In the genomic region with DNA sequence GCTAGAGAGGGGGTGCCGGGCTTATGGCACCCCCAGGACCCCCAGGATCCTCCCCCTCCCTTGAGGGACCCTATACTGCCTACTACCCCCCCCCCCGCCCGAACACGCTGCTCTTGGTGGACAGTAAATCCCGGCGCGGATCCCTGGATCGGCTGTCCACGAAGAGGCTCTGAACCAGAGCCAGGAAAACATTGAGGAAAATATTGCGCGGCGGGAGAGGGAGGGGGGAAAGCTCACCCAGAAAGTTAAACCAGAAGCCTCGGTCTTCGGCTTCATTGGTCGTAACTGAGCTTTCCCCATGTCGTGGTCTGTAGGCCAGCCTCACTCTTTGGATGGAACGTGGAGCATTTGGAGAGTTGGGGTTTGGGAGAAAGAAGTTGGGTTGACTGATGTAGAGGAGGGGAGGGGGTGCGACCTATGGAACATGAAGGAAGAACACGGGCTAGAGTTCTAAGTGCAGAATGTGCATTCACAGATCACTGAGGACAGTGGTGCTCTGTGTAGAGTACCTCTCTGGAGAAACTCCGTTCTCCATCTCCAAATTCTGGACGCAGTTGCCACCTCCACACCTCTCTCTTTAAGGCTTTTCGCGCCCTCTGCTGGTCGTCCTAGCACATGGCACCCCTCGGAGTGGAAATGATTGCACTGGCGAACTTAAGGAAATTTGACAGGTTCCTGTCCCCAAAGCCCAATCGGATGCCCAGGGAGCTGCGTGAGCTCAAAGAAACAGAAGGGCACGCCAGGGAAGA, we compare ENCODE assay signal across 8 mouse cellular contexts. TPM values are rescaled to one million over a fixed set of nuclear protein-coding genes. Genes with fewer than 3 reads are reported as not detected.
A peak's percentile ranks its signal among the peaks of the same experiment; 100 is the strongest.
DNase-seq lines count a peak whose midpoint lies in the region; ATAC-seq and TF ChIP-seq lines count a peak whose summit lies in the region.

A gene (minus strand): TSS at position 84 of the 749 bp plus-strand sequence.

- TF ChIP-seq CTCF in intestine, postnatal 0 days (IDR thresholded peaks at IDR 0.05; ENCODE audit: low read depth) = peak; percentile 89

- peak within 1 kb of the TSS; percentile 78 for H3K27ac ChIP-seq in intestine, postnatal 0 days (ENCODE audit: low read depth, low read length)
- peak within 1 kb of the TSS; percentile 87 for H3K27ac ChIP-seq in limb, embryonic 13.5 days
- no peak within 1 kb of the TSS for H3K27ac ChIP-seq in midbrain, embryonic 16.5 days (ENCODE audit: low read length)

- H3K9ac ChIP-seq in intestine, postnatal 0 days (ENCODE audit: low read depth, low read length) = peak within 1 kb of the TSS; percentile 28; the same call in 1 of the 2 replicates
- peak within 1 kb of the TSS; percentile 63 for H3K9ac ChIP-seq in limb, embryonic 13.5 days
- H3K9ac ChIP-seq in midbrain, embryonic 16.5 days (ENCODE audit: low read depth, low read length) = no peak within 1 kb of the TSS

- WGBS in intestine, postnatal 0 days = under 1% methylated on average over 29 of the region's 29 CpGs
- under 1% methylated on average over 29 of the region's 29 CpGs for WGBS in limb, embryonic 13.5 days
- under 1% methylated on average over 29 of the region's 29 CpGs for WGBS in midbrain, embryonic 16.5 days

- H3K4me3 ChIP-seq in intestine, postnatal 0 days (ENCODE audit: low read depth, low read length) = peak within 1 kb of the TSS; percentile 50
- H3K4me3 ChIP-seq in limb, embryonic 13.5 days = peak within 1 kb of the TSS; percentile 57
- H3K4me3 ChIP-seq in midbrain, embryonic 16.5 days (ENCODE audit: low read depth, low read length) = peak within 1 kb of the TSS; percentile 28

- H3K9me3 ChIP-seq in intestine, postnatal 0 days (ENCODE audit: control insufficient read depth) = no peaks in the 10 kb centered on the region
- no peaks in the 10 kb centered on the region for H3K9me3 ChIP-seq in limb, embryonic 13.5 days
- no peaks in the 10 kb centered on the region for H3K9me3 ChIP-seq in midbrain, embryonic 16.5 days (replicated peaks; ENCODE audit: control insufficient read depth, low read length, poor library complexity, severe bottlenecking)

- ATAC-seq in granulocyte monocyte progenitor cell, adult 5-6 weeks (replicated peaks; ENCODE audit: poor library complexity, severe bottlenecking) = peak; percentile 64
- peak; percentile 26 for ATAC-seq in intestine, postnatal 0 days
- peak; percentile 25 for ATAC-seq in limb, embryonic 13.5 days (ENCODE audit: low FRiP score, low read depth)
- 0 out of 2 replicates have a peak, but pooled peaks have one; percentile 41 for ATAC-seq in midbrain, embryonic 16.5 days

- peaks cover 6% of the 10 kb centered on the region; the same call in 1 of the 2 replicates for H3K4me1 ChIP-seq in intestine, postnatal 0 days (replicated peaks; ENCODE audit: control insufficient read depth, insufficient read depth, low read length)
- H3K4me1 ChIP-seq in limb, embryonic 13.5 days = peaks cover 29% of the 10 kb centered on the region
- peaks cover 28% of the 10 kb centered on the region for H3K4me1 ChIP-seq in midbrain, embryonic 16.5 days (ENCODE audit: control insufficient read depth, insufficient read depth, low read length)

- peaks cover 22% of the 10 kb centered on the region; the same call in 1 of the 2 replicates for H3K27me3 ChIP-seq in intestine, postnatal 0 days (replicated peaks; ENCODE audit: control insufficient read depth, insufficient read depth, low read length)
- H3K27me3 ChIP-seq in limb, embryonic 13.5 days = no peaks in the 10 kb centered on the region
- H3K27me3 ChIP-seq in midbrain, embryonic 16.5 days (ENCODE audit: control insufficient read depth, insufficient read depth, low read depth, low read length) = peaks cover 28% of the 10 kb centered on the region

- no peaks in the 10 kb centered on the region for H3K36me3 ChIP-seq in intestine, postnatal 0 days (ENCODE audit: control insufficient read depth, insufficient read depth)
- H3K36me3 ChIP-seq in limb, embryonic 13.5 days = peaks cover 10% of the 10 kb centered on the region
- H3K36me3 ChIP-seq in midbrain, embryonic 16.5 days (ENCODE audit: control insufficient read depth, insufficient read depth, low read length) = no peaks in the 10 kb centered on the region

- peak within 1 kb of the TSS; percentile 80 for H3K4me2 ChIP-seq in intestine, postnatal 0 days (replicated peaks; ENCODE audit: low read depth)
- peak within 1 kb of the TSS; percentile 75 for H3K4me2 ChIP-seq in limb, embryonic 13.5 days (replicated peaks)
- peak within 1 kb of the TSS; percentile 55 for H3K4me2 ChIP-seq in midbrain, embryonic 16.5 days (ENCODE audit: low read length)

- DNase-seq in layer of hippocampus, adult 11-12 months (ENCODE audit: low spot score) = peak; percentile 77
- no peak for DNase-seq in layer of hippocampus, adult 9-10 months (ENCODE audit: low spot score)
- peak; percentile 83 for DNase-seq in embryo, embryonic 11.5 days (ENCODE audit: low read depth, low spot score)
- DNase-seq in spleen, postnatal 10 days (ENCODE audit: low spot score in 2 of 2) = peak; percentile 75 to 89

RNA-seq across cellular contexts. Expression of the gene that starts here (rescaled TPM):
- not detected in 2 replicates for total RNA-seq in granulocyte monocyte progenitor cell, adult 5-6 weeks (2014; fragmentation: Nextera tagmentation)
- not detected in 2 replicates for total RNA-seq in granulocyte monocyte progenitor cell, adult 5-6 weeks (2017)
- 2.0 TPM in 2 replicates for polyA plus RNA-seq in intestine, postnatal 0 days (2015; fragmentation: Nextera tagmentation; extraction: Ambion mirVana)
- 14.8 and 16.5 TPM in 2 replicates for polyA plus RNA-seq in limb, embryonic 13.5 days (2015; fragmentation: Nextera tagmentation; extraction: Ambion mirVana)
- 0.92 and 1.3 TPM in 2 replicates for polyA plus RNA-seq in midbrain, embryonic 16.5 days (2015; fragmentation: Nextera tagmentation; extraction: Ambion mirVana)

Comparison
In these comparisons a context has a peak if more than half of its experiments do, and no peak if none do; other contexts are left out.
1. Peak in ATAC-seq in granulocyte monocyte progenitor cell, adult 5-6 weeks; RNA of the gene not detected or under 1 TPM.